Comparison of ENCODE assay signal across 8 mouse cellular contexts in genomic region chr8:48109856-48110780, GRCm38 (mm10). TPM values are rescaled to one million over a fixed set of nuclear protein-coding genes. Genes with fewer than 3 reads are reported as not detected.
DNase-seq lines count a peak whose midpoint lies in the region; ATAC-seq and TF ChIP-seq lines count a peak whose summit lies in the region.

No protein-coding gene starts in this region.

- peak overlapping the region; percentile 78 for H3K27ac ChIP-seq in embryonic facial prominence, embryonic 13.5 days
- peak overlapping the region; percentile 50; the same call in 1 of the 2 replicates for H3K27ac ChIP-seq in heart, embryonic 12.5 days (ENCODE audit: poor library complexity, severe bottlenecking)
- H3K27ac ChIP-seq in kidney, postnatal 0 days: peak overlapping the region; percentile 52
- peak overlapping the region; percentile 21; the same call in 1 of the 2 replicates for H3K27ac ChIP-seq in liver, embryonic 13.5 days
- H3K27ac ChIP-seq in stomach, embryonic 15.5 days: peak overlapping the region; percentile 26

- H3K4me3 ChIP-seq in embryonic facial prominence, embryonic 13.5 days: peak overlapping the region; percentile 71
- peak overlapping the region; percentile 85 for H3K4me3 ChIP-seq in heart, embryonic 12.5 days
- peak overlapping the region; percentile 70 for H3K4me3 ChIP-seq in kidney, postnatal 0 days (replicated peaks; ENCODE audit: low read depth, low read length)
- peak overlapping the region; percentile 71 for H3K4me3 ChIP-seq in liver, embryonic 13.5 days (replicated peaks)
- H3K4me3 ChIP-seq in stomach, embryonic 15.5 days (replicated peaks): peak overlapping the region; percentile 79

- peaks cover 21% of the 10 kb centered on the region for H3K36me3 ChIP-seq in embryonic facial prominence, embryonic 13.5 days
- H3K36me3 ChIP-seq in heart, embryonic 12.5 days: peaks cover 17% of the 10 kb centered on the region
- no peaks in the 10 kb centered on the region for H3K36me3 ChIP-seq in kidney, postnatal 0 days (ENCODE audit: insufficient read depth, low read length)
- peaks cover 17% of the 10 kb centered on the region for H3K36me3 ChIP-seq in liver, embryonic 13.5 days
- H3K36me3 ChIP-seq in stomach, embryonic 15.5 days: no peaks in the 10 kb centered on the region

- no peak for TF ChIP-seq CTCF in kidney, postnatal 0 days (IDR thresholded peaks at IDR 0.05; ENCODE audit: low read depth)

- peak overlapping the region; percentile 81 for H3K9ac ChIP-seq in embryonic facial prominence, embryonic 13.5 days
- peak overlapping the region; percentile 80 for H3K9ac ChIP-seq in heart, embryonic 12.5 days
- peak overlapping the region; percentile 71 for H3K9ac ChIP-seq in kidney, postnatal 0 days (ENCODE audit: low read depth, low read length)
- H3K9ac ChIP-seq in liver, embryonic 13.5 days: peak overlapping the region; percentile 77
- peak overlapping the region; percentile 55; the same call in 1 of the 2 replicates for H3K9ac ChIP-seq in stomach, embryonic 15.5 days

- peaks cover 11% of the 10 kb centered on the region for H3K4me1 ChIP-seq in embryonic facial prominence, embryonic 13.5 days
- peaks cover 3% of the 10 kb centered on the region for H3K4me1 ChIP-seq in heart, embryonic 12.5 days (replicated peaks)
- H3K4me1 ChIP-seq in kidney, postnatal 0 days (replicated peaks; ENCODE audit: insufficient read depth, low read length): peaks cover 10% of the 10 kb centered on the region; the same call in 1 of the 2 replicates
- H3K4me1 ChIP-seq in liver, embryonic 13.5 days (replicated peaks): peaks cover 23% of the 10 kb centered on the region
- 0 out of 2 replicates have a peak, but pooled peaks cover 3% of the 10 kb centered on the region for H3K4me1 ChIP-seq in stomach, embryonic 15.5 days

- ATAC-seq in embryonic facial prominence, embryonic 13.5 days (ENCODE audit: insufficient number of reproducible peaks, insufficient read depth, low FRiP score, low TSS enrichment, low read depth): peak; percentile 87
- ATAC-seq in heart, embryonic 12.5 days (ENCODE audit: insufficient number of reproducible peaks, low FRiP score): peak; percentile 91
- peak; percentile 93 for ATAC-seq in kidney, postnatal 0 days (replicated peaks; ENCODE audit: low FRiP score, low read depth)
- peak; percentile 92 for ATAC-seq in liver, embryonic 13.5 days (ENCODE audit: low read depth)
- peak; percentile 92 for ATAC-seq in stomach, embryonic 15.5 days (ENCODE audit: insufficient read depth, low FRiP score, low read depth)

- 0 out of 2 replicates have a peak, but pooled peaks cover under 1% of the 10 kb centered on the region for H3K9me3 ChIP-seq in embryonic facial prominence, embryonic 13.5 days
- H3K9me3 ChIP-seq in heart, embryonic 12.5 days (replicated peaks): peaks cover 6% of the 10 kb centered on the region
- H3K9me3 ChIP-seq in kidney, postnatal 0 days (replicated peaks; ENCODE audit: low read length): no peaks in the 10 kb centered on the region
- no peaks in the 10 kb centered on the region for H3K9me3 ChIP-seq in liver, embryonic 13.5 days (replicated peaks)
- H3K9me3 ChIP-seq in stomach, embryonic 15.5 days: no peaks in the 10 kb centered on the region

- DNase-seq in 416B (ENCODE audit: low read depth): peak; percentile 84
- DNase-seq in adrenal gland, postnatal 14 days: peak; percentile 88
- peak; percentile 88 for DNase-seq in kidney, postnatal 0 days (ENCODE audit: low spot score)
- peak; percentile 62 for DNase-seq in liver, embryonic 13.5 days
- DNase-seq in neural tube, embryonic 10.5 days (ENCODE audit: extremely low spot score, low spot score): peak; percentile 81

- H3K4me2 ChIP-seq in embryonic facial prominence, embryonic 13.5 days: peak overlapping the region; percentile 85
- peak overlapping the region; percentile 93 for H3K4me2 ChIP-seq in heart, embryonic 12.5 days
- H3K4me2 ChIP-seq in kidney, postnatal 0 days (ENCODE audit: low read length): peak overlapping the region; percentile 86
- peak overlapping the region; percentile 79 for H3K4me2 ChIP-seq in liver, embryonic 13.5 days
- H3K4me2 ChIP-seq in stomach, embryonic 15.5 days: peak overlapping the region; percentile 64

- WGBS in embryonic facial prominence, embryonic 13.5 days: under 1% methylated on average over 54 of the region's 61 CpGs
- WGBS in heart, embryonic 12.5 days: under 1% methylated on average over 60 of the region's 61 CpGs
- WGBS in kidney, postnatal 0 days: under 1% methylated on average over 54 of the region's 61 CpGs
- under 1% methylated on average over 54 of the region's 61 CpGs for WGBS in liver, embryonic 13.5 days (ENCODE audit: insufficient replicate concordance)
- under 1% methylated on average over 43 of the region's 61 CpGs for WGBS in stomach, embryonic 15.5 days

- no peaks in the 10 kb centered on the region for H3K27me3 ChIP-seq in embryonic facial prominence, embryonic 13.5 days
- no peaks in the 10 kb centered on the region for H3K27me3 ChIP-seq in heart, embryonic 12.5 days (replicated peaks)
- H3K27me3 ChIP-seq in kidney, postnatal 0 days (ENCODE audit: insufficient read depth, low read length): no peaks in the 10 kb centered on the region
- H3K27me3 ChIP-seq in liver, embryonic 13.5 days: no peaks in the 10 kb centered on the region
- H3K27me3 ChIP-seq in stomach, embryonic 15.5 days (replicated peaks): no peaks in the 10 kb centered on the region

RNA-seq across cellular contexts. Expression of gene Dctd, which starts 11.2 kb away (rescaled TPM):
- total RNA-seq in adrenal gland, postnatal 14 days (2021): 8.9 TPM in 2 replicates
- polyA plus RNA-seq in embryonic facial prominence, embryonic 13.5 days (2015; fragmentation: Nextera tagmentation; extraction: Ambion mirVana): 32.5 and 34.1 TPM in 2 replicates
- 35.5 and 36.6 TPM in 2 replicates for polyA plus RNA-seq in heart, embryonic 12.5 days (2016; fragmentation: Nextera tagmentation; extraction: Ambion mirVana)
- polyA plus RNA-seq in kidney, postnatal 0 days (2015; fragmentation: Nextera tagmentation; extraction: Ambion mirVana): 17.4 and 18.0 TPM in 2 replicates
- 9.5 and 14.2 TPM in 2 replicates for polyA plus RNA-seq in liver, embryonic 13.5 days (2015; fragmentation: Nextera tagmentation; extraction: Ambion mirVana)
- 24.5 and 29.6 TPM in 2 replicates for polyA plus RNA-seq in stomach, embryonic 15.5 days (2015; fragmentation: Nextera tagmentation; extraction: Ambion mirVana)

Comparison
In these comparisons a context has a peak if more than half of its experiments do, and no peak if none do; other contexts are left out.
1. Peak in every context shown above with its lines: DNase-seq, ATAC-seq, H3K4me3 ChIP-seq and H3K27ac ChIP-seq.
2. H3K27ac ChIP-seq: peak in every context shown above with its lines; median percentile 78 in embryonic facial prominence, embryonic 13.5 days; 52 in kidney, postnatal 0 days; 50 in heart, embryonic 12.5 days; 26 in stomach, embryonic 15.5 days; 21 in liver, embryonic 13.5 days.